Mouse (Mus musculus) ES-Bruce4 (cell line): ENCODE data around the gene Rusc2. TPM values are rescaled to one million over a fixed set of nuclear protein-coding genes. Genes with fewer than 3 reads are reported as not detected.

Experiments
- H3K27ac ChIP-seq: 2 replicates; pipeline ENCODE4 v1.5.1; 2012; ENCODE audit warnings: low read length, inconsistent platforms; ENCODE audit not compliant: insufficient read depth
- H3K27me3 ChIP-seq: 2 replicates; pipeline ENCODE4 v1.6.1; 2012; ENCODE audit warnings: mild to moderate bottlenecking, low read length, inconsistent platforms; ENCODE audit not compliant: control insufficient read depth, poor library complexity, insufficient read depth, severe bottlenecking
- H3K36me3 ChIP-seq: 2 replicates; pipeline ENCODE4 v1.6.1; 2012; ENCODE audit warnings: inconsistent platforms, mild to moderate bottlenecking, low read length, moderate library complexity; ENCODE audit not compliant: control insufficient read depth, poor library complexity, insufficient read depth, severe bottlenecking
- H3K4me1 ChIP-seq: one replicate; pipeline ENCODE4 v1.8.1; 2011; ENCODE audit warnings: low read length; ENCODE audit not compliant: control insufficient read depth, insufficient read depth
- H3K4me3 ChIP-seq: 2 replicates; pipeline ENCODE4 v1.5.1; 2011; ENCODE audit warnings: low read depth, mild to moderate bottlenecking, low read length
- H3K9ac ChIP-seq: 2 replicates; pipeline ENCODE4 v1.6.1; 2012; ENCODE audit warnings: low read depth, mild to moderate bottlenecking, inconsistent platforms; ENCODE audit not compliant: poor library complexity, severe bottlenecking
- H3K9me3 ChIP-seq: replicated peaks from 2 replicates; pipeline ENCODE4 v1.6.1; 2012; ENCODE audit warnings: mild to moderate bottlenecking, low read length, inconsistent platforms; ENCODE audit not compliant: control insufficient read depth, poor library complexity, insufficient read depth, severe bottlenecking
- CTCF ChIP-seq: IDR thresholded peaks from one replicate; pipeline ENCODE4 v1.8.1; 2011; ENCODE audit warnings: low read depth, low read length
- EP300 ChIP-seq: IDR thresholded peaks from 2 replicates; pipeline ENCODE4 v1.6.1; 2011; ENCODE audit warnings: low read depth, low read length; ENCODE audit not compliant: insufficient read depth
- POLR2A ChIP-seq: IDR thresholded peaks from one replicate; pipeline ENCODE4 v1.8.1; 2011; ENCODE audit warnings: low read length; ENCODE audit not compliant: insufficient read depth
- polyA plus RNA-seq: library from polyadenylated mRNA; stranded (reverse); fragments of >200 nt; gene quantifications from 2 replicates; pipeline ENCODE4 v1.2.4, GENCODE M21; 2011; ENCODE audit warnings: low read depth; ENCODE audit not compliant: missing spikeins, insufficient read depth, insufficient read length

The Rusc2 gene
- polyA plus RNA-seq, 1 experiment: 27.0 TPM

- no peaks in the 10 kb centered on the region for H3K9me3 ChIP-seq
- no peak overlapping the region for H3K9ac ChIP-seq
- H3K27me3 ChIP-seq: no peaks in the 10 kb centered on the region
- no peaks in the 10 kb centered on the region for H3K36me3 ChIP-seq
- H3K4me3 ChIP-seq: no peak overlapping the region
- H3K4me1 ChIP-seq: no peaks in the 10 kb centered on the region
- TF ChIP-seq EP300 (no peak), POLR2A (no peak), CTCF (no peak)
- H3K27ac ChIP-seq: no peak overlapping the region
These were observed 36.8 kb upstream of the Rusc2 start for GRCm38 (mm10) chr4:43344932-43345331.

GRCm38 (mm10) chr4:43349206-43349605, 32.6 kb upstream of the Rusc2 start:
- H3K27ac ChIP-seq: no peak overlapping the region
- no peaks in the 10 kb centered on the region for H3K36me3 ChIP-seq
- no peak overlapping the region for H3K4me3 ChIP-seq
- no peaks in the 10 kb centered on the region for H3K4me1 ChIP-seq
- H3K9ac ChIP-seq: no peak overlapping the region
- no peaks in the 10 kb centered on the region for H3K9me3 ChIP-seq
- H3K27me3 ChIP-seq: no peaks in the 10 kb centered on the region
- TF ChIP-seq EP300: no peak
- no peak for TF ChIP-seq POLR2A
- no peak for TF ChIP-seq CTCF

GRCm38 (mm10) chr4:43350038-43350560, 31.7 kb upstream of the Rusc2 start:
- no peaks in the 10 kb centered on the region for H3K27me3 ChIP-seq
- no peaks in the 10 kb centered on the region for H3K4me1 ChIP-seq
- H3K9me3 ChIP-seq: no peaks in the 10 kb centered on the region
- no peak overlapping the region for H3K9ac ChIP-seq
- no peaks in the 10 kb centered on the region for H3K36me3 ChIP-seq
- no peak overlapping the region for H3K27ac ChIP-seq
- no peak for TF ChIP-seq POLR2A
- no peak overlapping the region for H3K4me3 ChIP-seq

GRCm38 (mm10) chr4:43353662-43354061, 28.1 kb upstream of the Rusc2 start:
- H3K36me3 ChIP-seq: no peaks in the 10 kb centered on the region
- TF ChIP-seq POLR2A (no peak), EP300 (no peak), CTCF (no peak)
- H3K4me3 ChIP-seq: no peak overlapping the region
- H3K9me3 ChIP-seq: no peaks in the 10 kb centered on the region
- no peaks in the 10 kb centered on the region for H3K4me1 ChIP-seq
- H3K27me3 ChIP-seq: no peaks in the 10 kb centered on the region
- H3K9ac ChIP-seq: no peak overlapping the region
- no peak overlapping the region for H3K27ac ChIP-seq

GRCm38 (mm10) chr4:43364914-43365560, 16.7 kb upstream of the Rusc2 start:
- Histone ChIP-seq H3K9me3 (no peaks in the 10 kb centered on the region), H3K27me3 (no peaks in the 10 kb centered on the region), H3K4me3 (no peak overlapping the region), H3K9ac (no peak overlapping the region), H3K4me1 (no peaks in the 10 kb centered on the region), H3K36me3 (no peaks in the 10 kb centered on the region), H3K27ac (no peak overlapping the region)
- no peak for TF ChIP-seq CTCF
- no peak for TF ChIP-seq POLR2A
- no peak for TF ChIP-seq EP300

GRCm38 (mm10) chr4:43367295-43367694, 14.5 kb upstream of the Rusc2 start:
- TF ChIP-seq CTCF: no peak
- TF ChIP-seq EP300: no peak
- TF ChIP-seq POLR2A: no peak
- Histone ChIP-seq H3K27ac (no peak overlapping the region), H3K9me3 (no peaks in the 10 kb centered on the region)

More at GRCm38 (mm10) chr4:43367295-43367694, 14.5 kb upstream of the Rusc2 start:
- H3K4me1 ChIP-seq: no peaks in the 10 kb centered on the region
- no peaks in the 10 kb centered on the region for H3K27me3 ChIP-seq
- no peak overlapping the region for H3K4me3 ChIP-seq
- H3K36me3 ChIP-seq: no peaks in the 10 kb centered on the region
- H3K9ac ChIP-seq: no peak overlapping the region
